Mouse (Mus musculus) splenic B cell, adult 2 months (primary cell): Measurements from ENCODE around the gene Duxf3.
"Not testable (repeated sequence)": the region's sequence is repeated elsewhere in the genome, so short reads cannot be mapped to it uniquely, and the experiment has no call there.

Experiments used
- DNase-seq: peaks from one replicate; pipeline ENCODE4 v3.0.0-alpha.2; 2011; ENCODE audit warnings: low read depth, low spot score
- H3K27me3 ChIP-seq: 2 replicates; pipeline ENCODE4 v1.6.1; 2012; ENCODE audit warnings: mild to moderate bottlenecking, low read length, moderate library complexity, mixed read lengths; ENCODE audit not compliant: control insufficient read depth, poor library complexity, insufficient read depth, severe bottlenecking
- H3K36me3 ChIP-seq: 2 replicates; pipeline ENCODE4 v1.6.1; 2012; ENCODE audit warnings: mild to moderate bottlenecking, low read length, moderate library complexity, mixed read lengths; ENCODE audit not compliant: control insufficient read depth, poor library complexity, insufficient read depth, severe bottlenecking

Duxf3 gene

DNA sequence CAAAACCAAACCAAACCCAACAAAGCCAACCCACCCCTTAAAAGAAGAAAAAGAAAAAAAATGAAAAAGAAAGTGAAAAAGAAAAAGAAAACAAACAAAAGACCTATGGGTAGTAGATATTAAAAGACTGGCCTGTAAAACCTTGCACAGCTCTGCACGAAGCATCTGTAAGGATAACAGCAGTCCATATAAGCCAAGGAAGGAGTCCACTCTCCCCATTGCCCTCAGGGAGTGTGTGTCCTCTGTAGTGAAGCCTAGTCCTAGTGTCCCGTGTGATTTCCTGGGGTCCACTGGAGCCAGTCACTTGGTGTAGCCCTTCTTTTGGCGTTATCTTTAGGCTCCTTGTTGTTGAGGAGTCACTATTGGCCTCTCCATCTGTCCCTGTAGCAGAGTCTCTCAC, 2.5 kb downstream of the Duxf3 start:
- H3K27me3 ChIP-seq, H3K36me3 ChIP-seq, DNase-seq: not testable (repeated sequence)

DNA sequence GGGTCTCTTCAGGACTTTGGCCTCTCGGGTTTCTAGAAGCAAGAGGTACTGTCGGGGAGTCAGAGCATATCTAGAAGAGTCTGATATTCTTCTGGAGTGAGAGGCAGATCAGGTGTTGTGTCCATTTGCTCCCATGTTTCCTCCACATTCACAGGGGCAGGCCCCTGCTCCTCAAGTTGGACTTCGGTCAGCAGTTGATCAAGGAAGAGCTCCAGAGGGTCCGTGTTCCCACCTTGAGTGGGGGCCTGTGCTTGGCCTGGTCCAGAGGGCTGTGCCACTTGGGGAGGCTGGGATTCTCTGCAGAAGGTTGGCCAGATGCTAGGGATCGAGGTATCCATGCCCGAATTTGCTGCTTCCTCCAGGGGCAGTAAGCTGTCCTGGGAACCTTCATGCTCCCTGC, 4.7 kb downstream of the Duxf3 start:
- H3K36me3 ChIP-seq, DNase-seq, H3K27me3 ChIP-seq: not testable (repeated sequence)

- not testable (repeated sequence) for H3K27me3 ChIP-seq, H3K36me3 ChIP-seq
- peak; percentile 36 for DNase-seq
Observed at GRCm38 (mm10) chr10:58226357-58226756, 6.1 kb downstream of the Duxf3 start.

GRCm38 (mm10) chr10:58224827-58225785, 7.4 kb downstream of the Duxf3 start, which contains the start of gene AW822073:
Gene AW822073 (minus strand): TSS chr10:58224930.
- not testable (repeated sequence) for H3K36me3 ChIP-seq, H3K27me3 ChIP-seq
- DNase-seq: peak; percentile 23

GRCm38 (mm10) chr10:58223972-58224805, 8.3 kb downstream of the Duxf3 start:
- H3K27me3 ChIP-seq, H3K36me3 ChIP-seq: not testable (repeated sequence)
- DNase-seq: peak; percentile 36

DNA sequence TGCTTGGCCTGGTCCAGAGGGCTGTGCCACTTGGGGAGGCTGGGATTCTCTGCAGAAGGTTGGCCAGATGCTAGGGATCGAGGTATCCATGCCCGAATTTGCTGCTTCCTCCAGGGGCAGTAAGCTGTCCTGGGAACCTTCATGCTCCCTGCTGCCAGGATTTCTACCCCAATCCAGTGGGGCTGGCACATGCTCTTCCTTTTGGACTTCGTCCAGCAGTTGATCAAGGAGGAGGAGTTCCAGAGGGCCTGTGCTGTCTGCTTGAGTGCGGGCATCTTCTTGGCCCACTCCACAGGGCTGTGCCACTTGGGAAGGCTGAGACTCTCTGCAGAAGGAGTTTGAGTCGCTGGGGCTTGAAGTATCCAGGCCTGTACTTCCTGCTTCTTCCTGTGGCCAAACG, 9.3 kb downstream of the Duxf3 start:
- not testable (repeated sequence) for H3K36me3 ChIP-seq, DNase-seq

GRCm38 (mm10) chr10:58221571-58221970, 10.9 kb downstream of the Duxf3 start:
- not testable (repeated sequence) for H3K27me3 ChIP-seq, DNase-seq, H3K36me3 ChIP-seq

More for the DNA sequence above, 9.3 kb downstream of the Duxf3 start:
- not testable (repeated sequence) for H3K27me3 ChIP-seq

GRCm38 (mm10) chr10:58220726-58221125, 11.7 kb downstream of the Duxf3 start:
- Histone ChIP-seq H3K36me3 (no peaks in the 10 kb centered on the region), H3K27me3 (no peaks in the 10 kb centered on the region)
- peak; percentile 23 for DNase-seq

GRCm38 (mm10) chr10:58217366-58217765, 15.1 kb downstream of the Duxf3 start:
- no peak for DNase-seq
- H3K27me3 ChIP-seq: no peaks in the 10 kb centered on the region
- H3K36me3 ChIP-seq: no peaks in the 10 kb centered on the region

GRCm38 (mm10) chr10:58215353-58215752, 17.1 kb downstream of the Duxf3 start:
- Histone ChIP-seq H3K36me3 (no peaks in the 10 kb centered on the region), H3K27me3 (no peaks in the 10 kb centered on the region)
- DNase-seq: no peak

- Histone ChIP-seq H3K36me3 (no peaks in the 10 kb centered on the region), H3K27me3 (no peaks in the 10 kb centered on the region)
- DNase-seq: no peak
Observed at GRCm38 (mm10) chr10:58214934-58215333, 17.5 kb downstream of the Duxf3 start.

DNA sequence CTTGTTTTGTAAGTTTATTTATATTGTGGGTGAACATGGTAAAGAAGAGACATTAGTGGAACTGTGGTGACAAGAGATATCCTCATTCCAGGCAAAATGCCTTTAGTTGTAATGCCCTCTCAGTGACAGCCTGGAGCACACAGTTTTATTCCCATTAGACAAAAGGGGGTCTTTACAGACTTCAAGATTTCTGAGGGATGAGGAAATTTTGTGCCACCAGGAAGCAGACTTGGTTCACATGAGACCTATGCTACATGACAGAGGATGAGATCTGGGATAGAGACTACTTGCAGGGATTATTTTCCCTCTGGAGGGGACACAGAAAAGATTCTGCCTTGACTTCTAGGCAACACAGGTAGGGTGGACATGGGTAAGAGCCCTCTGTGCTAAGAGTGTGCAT, 18.0 kb downstream of the Duxf3 start:
- no peaks in the 10 kb centered on the region for H3K27me3 ChIP-seq
- no peak for DNase-seq

GRCm38 (mm10) chr10:58212230-58212629, 20.2 kb downstream of the Duxf3 start:
- Histone ChIP-seq H3K36me3 (no peaks in the 10 kb centered on the region), H3K27me3 (no peaks in the 10 kb centered on the region)
- DNase-seq: no peak

More for the DNA sequence above, 18.0 kb downstream of the Duxf3 start:
- no peaks in the 10 kb centered on the region for H3K36me3 ChIP-seq

DNA sequence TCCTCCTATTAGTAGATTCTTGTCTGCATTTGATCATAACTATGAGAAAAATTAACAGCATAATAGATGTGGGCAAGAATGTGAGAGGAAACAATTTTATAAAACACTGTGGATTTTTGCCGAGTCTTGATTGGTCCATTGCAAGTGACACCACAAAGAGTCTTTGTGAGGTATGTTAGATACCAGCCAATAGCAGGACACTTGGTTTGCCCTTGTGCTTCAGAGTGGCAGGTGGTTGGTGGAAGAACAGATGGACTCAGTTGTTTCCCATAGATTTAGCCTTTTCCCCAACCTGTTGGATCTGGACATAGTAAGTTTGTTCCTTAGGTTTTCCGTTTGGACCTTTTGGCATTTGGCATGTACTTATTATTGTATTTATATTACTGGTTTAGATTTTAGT, 21.3 kb downstream of the Duxf3 start:
- DNase-seq: no peak
- Histone ChIP-seq H3K36me3 (no peaks in the 10 kb centered on the region), H3K27me3 (no peaks in the 10 kb centered on the region)

GRCm38 (mm10) chr10:58210514-58210913, 22.0 kb downstream of the Duxf3 start:
- Histone ChIP-seq H3K27me3 (no peaks in the 10 kb centered on the region), H3K36me3 (no peaks in the 10 kb centered on the region)
- no peak for DNase-seq
